Mouse (Mus musculus) thymus, adult 2 months (tissue): Measurements from ENCODE around the gene Cnih3. TPM values are rescaled to one million over a fixed set of nuclear protein-coding genes. Genes with fewer than 3 reads are reported as not detected.

Experiments used
- DNase-seq: peaks from one replicate; pipeline ENCODE4 v3.0.0; 2021
- H3K27ac ChIP-seq: fragments of 200-500 bp; 2 replicates; pipeline ENCODE4 v1.5.1; 2012; ENCODE audit warnings: low read length, control low read depth; ENCODE audit not compliant: control insufficient read depth, insufficient read depth
- H3K27me3 ChIP-seq: fragments of 200-500 bp; 2 replicates; pipeline ENCODE4 v1.6.1; 2012; ENCODE audit warnings: mild to moderate bottlenecking, low read length, moderate library complexity, mixed read lengths; ENCODE audit not compliant: control insufficient read depth, insufficient read depth
- H3K36me3 ChIP-seq: fragments of 200-500 bp; 2 replicates; pipeline ENCODE4 v1.6.1; 2012; ENCODE audit warnings: mild to moderate bottlenecking, low read length, moderate library complexity; ENCODE audit not compliant: control insufficient read depth, insufficient read depth
- H3K4me1 ChIP-seq: fragments of 200-500 bp; replicated peaks from 2 replicates; pipeline ENCODE4 v1.6.1; 2012; ENCODE audit warnings: low read length; ENCODE audit not compliant: control insufficient read depth, insufficient read depth
- H3K4me3 ChIP-seq: fragments of 200-500 bp; 2 replicates; pipeline ENCODE4 v1.5.1; 2012; ENCODE audit warnings: mild to moderate bottlenecking, low read length, control low read depth, moderate library complexity; ENCODE audit not compliant: control insufficient read depth, insufficient read depth
- CTCF ChIP-seq: fragments of 200-500 bp; IDR thresholded peaks from 2 replicates; pipeline ENCODE4 v1.5.1; 2012; ENCODE audit warnings: mild to moderate bottlenecking, control low read depth, low read length, moderate library complexity, borderline replicate concordance; ENCODE audit not compliant: control insufficient read depth, poor library complexity, insufficient read depth; ENCODE audit errors: extremely low read depth
- POLR2A ChIP-seq: fragments of 200-500 bp; IDR thresholded peaks from 2 replicates; pipeline ENCODE4 v1.6.1; 2012; ENCODE audit warnings: mild to moderate bottlenecking, low read length, control low read depth, moderate library complexity; ENCODE audit not compliant: control insufficient read depth, poor library complexity, insufficient read depth; ENCODE audit errors: extremely low read depth
- WGBS: fragments of 180-500 bp; shearing (Covaris S2); methylation state at CpG from one replicate; pipeline ENCODE4 v1.1.7; 2018; 5-methylcytosine and 5-hydroxymethylcytosine counted together
- polyA plus RNA-seq: library from polyadenylated mRNA; depleted of rRNA; stranded (reverse); fragments of >200 nt; gene quantifications from 2 replicates; pipeline ENCODE4 v1.2.3, GENCODE M21; 2012

The Cnih3 gene
- polyA plus RNA-seq, 1 experiment: not detected

DNA sequence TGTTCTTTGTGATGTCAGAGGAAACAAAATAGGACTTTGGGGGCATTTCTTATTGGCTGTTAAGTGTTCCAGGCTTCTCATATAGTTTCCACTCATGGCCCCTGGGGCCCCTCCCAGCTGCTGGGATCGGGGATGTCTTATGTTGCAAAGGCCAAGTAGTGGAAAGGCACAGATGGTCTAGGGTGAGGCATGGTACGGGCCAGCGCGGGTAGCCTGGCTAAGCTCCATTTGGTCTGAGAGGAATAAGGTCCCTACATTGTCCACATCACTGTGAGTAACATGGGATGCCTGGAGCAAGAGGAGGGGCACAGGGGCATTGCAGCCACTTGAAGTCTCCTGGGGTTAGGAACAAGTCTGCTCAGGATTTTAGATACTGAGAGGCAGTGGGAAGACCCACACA, 95.1 kb downstream of the Cnih3 start:
- H3K36me3 ChIP-seq: no peaks in the 10 kb centered on the region
- no peak overlapping the region for H3K27ac ChIP-seq
- no peak for DNase-seq
- H3K4me1 ChIP-seq: 0 out of 2 replicates have a peak, but pooled peaks cover 2% of the 10 kb centered on the region
- H3K27me3 ChIP-seq: no peaks in the 10 kb centered on the region
- TF ChIP-seq CTCF (no peak), POLR2A (no peak)
- WGBS: 83% methylated on average over 4 of the region's 4 CpGs
- H3K4me3 ChIP-seq: no peak overlapping the region

DNA sequence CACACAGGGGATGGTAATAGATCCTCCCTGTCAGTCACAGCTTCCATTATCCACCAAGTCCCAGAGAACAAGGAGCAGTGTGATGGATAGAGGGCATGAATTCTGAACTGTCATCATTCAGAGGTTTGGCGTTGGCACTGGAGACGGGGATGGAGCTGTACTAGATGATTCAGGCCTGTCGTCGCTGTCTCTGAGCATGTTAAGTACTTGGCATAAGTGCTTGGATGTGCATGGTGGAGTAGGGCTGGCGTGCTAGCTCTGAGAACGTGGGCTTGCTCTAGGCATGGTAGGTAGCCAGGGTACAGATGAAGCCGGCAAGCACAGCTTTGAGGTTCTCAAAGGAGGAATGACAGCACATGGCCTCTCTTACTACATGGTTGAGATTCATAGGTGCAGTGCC, 95.6 kb downstream of the Cnih3 start:
- 0 out of 2 replicates have a peak, but pooled peaks cover 2% of the 10 kb centered on the region for H3K4me1 ChIP-seq
- H3K36me3 ChIP-seq: no peaks in the 10 kb centered on the region
- DNase-seq: no peak
- TF ChIP-seq POLR2A (no peak), CTCF (no peak)
- H3K27ac ChIP-seq: no peak overlapping the region
- 96% methylated on average over 7 of the region's 7 CpGs for WGBS
- H3K4me3 ChIP-seq: no peak overlapping the region
- no peaks in the 10 kb centered on the region for H3K27me3 ChIP-seq

DNA sequence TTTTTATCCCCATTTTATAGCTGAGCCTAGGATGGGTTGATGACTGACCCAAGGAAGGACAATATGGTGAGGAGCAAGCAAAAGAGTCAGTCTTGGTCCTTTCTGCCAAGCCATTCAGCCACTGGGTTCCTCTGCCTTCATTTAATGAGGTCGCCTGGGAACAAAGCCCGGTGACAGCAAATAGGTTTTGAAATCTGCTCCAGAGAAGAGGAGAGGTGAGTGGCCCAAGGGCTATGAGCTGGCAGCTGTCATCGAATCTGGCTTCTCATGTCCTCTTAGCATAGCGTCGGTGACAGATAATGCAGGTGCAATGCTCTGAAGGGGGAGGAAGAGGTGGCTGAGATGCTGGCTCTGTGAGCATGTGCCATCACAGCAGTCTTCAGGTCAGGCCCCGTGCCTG, 100.7 kb downstream of the Cnih3 start:
- 90% methylated on average over 6 of the region's 6 CpGs for WGBS
- Histone ChIP-seq H3K4me3 (no peak overlapping the region), H3K4me1 (no peaks in the 10 kb centered on the region), H3K27me3 (no peaks in the 10 kb centered on the region), H3K27ac (no peak overlapping the region), H3K36me3 (no peaks in the 10 kb centered on the region)
- TF ChIP-seq POLR2A: no peak
- TF ChIP-seq CTCF: no peak
- DNase-seq: no peak

DNA sequence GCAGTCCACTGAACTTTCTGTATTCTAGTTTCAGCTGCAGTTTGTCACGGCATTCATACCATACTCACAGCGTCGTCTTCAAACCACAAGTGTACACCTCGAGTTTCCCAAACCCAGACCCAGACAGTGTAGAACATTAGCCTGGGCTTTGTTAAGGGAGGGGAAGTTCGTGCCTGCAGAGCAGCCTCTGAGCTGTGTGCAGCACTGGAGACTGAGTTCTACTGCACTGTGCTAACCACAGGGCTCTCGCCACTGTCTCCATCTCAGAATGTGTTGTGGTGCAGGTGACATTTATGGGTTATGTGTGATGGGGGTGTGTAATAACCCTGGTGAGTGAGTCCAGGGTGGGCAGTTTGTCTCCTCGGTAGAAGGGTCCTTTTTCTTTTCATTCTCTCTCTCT, 104.5 kb downstream of the Cnih3 start:
- Histone ChIP-seq H3K36me3 (no peaks in the 10 kb centered on the region), H3K4me3 (no peak overlapping the region), H3K27ac (no peak overlapping the region), H3K27me3 (no peaks in the 10 kb centered on the region), H3K4me1 (no peaks in the 10 kb centered on the region)
- no peak for DNase-seq
- WGBS: 22% methylated on average over 7 of the region's 7 CpGs
- TF ChIP-seq CTCF: no peak
- no peak for TF ChIP-seq POLR2A

DNA sequence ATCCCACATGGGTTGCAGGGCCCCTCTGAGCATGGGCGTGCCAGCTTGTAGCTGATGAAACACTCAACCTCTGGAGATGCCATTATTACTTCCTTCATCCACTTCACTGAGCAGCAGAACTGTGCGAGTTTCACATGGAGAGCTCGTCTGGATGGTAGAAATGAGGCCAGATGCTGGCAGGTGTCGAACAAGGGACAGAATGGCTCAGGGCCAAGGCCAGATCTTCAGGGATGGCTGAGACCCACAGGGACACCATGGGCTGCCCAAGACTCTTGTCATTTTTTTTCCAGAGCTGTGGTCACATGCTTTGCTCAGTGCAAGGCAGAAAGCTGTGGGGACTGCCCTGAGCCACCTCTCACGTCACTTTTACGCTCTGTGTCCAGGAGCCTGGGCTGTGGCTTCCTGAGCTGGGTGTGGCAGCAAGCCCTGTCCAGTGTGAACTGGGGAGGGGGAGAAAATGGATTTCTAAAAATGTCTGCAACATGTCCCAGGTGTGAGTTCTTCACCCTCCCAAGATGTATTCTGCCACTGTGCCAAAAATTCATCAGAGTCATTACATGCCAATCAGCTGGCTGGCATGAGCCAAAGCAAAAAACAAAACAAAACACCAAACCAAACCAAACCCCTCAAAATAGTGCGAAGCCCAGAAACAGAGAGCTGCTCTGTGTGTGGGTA, 107.1 kb downstream of the Cnih3 start:
- no peaks in the 10 kb centered on the region for H3K4me1 ChIP-seq
- no peaks in the 10 kb centered on the region for H3K36me3 ChIP-seq
- no peak overlapping the region for H3K27ac ChIP-seq
- no peak for TF ChIP-seq POLR2A
- no peak for TF ChIP-seq CTCF
- 89% methylated on average over 7 of the region's 7 CpGs for WGBS
- H3K27me3 ChIP-seq: no peaks in the 10 kb centered on the region
- no peak overlapping the region for H3K4me3 ChIP-seq
- no peak for DNase-seq

DNA sequence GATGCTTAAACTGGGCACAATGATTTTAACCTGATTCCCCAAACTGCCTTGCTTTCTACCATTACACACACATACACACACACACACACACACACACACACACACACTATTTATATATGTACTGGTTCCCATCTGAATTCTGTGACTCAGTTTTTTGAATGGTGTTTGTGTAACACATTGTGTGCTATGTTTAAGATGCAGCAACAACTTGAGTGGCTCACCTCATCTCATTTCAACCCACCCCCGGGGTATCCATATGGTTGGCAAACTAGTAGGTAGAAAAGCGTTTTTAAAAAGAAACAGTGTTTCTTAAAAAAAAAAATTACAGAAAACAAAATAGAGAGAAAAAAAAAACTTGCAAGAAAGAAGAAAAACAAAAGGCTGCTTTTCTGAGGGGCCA, 107.9 kb downstream of the Cnih3 start:
- DNase-seq: no peak
- TF ChIP-seq CTCF: no peak
- no peak for TF ChIP-seq POLR2A
- Histone ChIP-seq H3K4me1 (no peaks in the 10 kb centered on the region), H3K36me3 (no peaks in the 10 kb centered on the region), H3K27me3 (no peaks in the 10 kb centered on the region), H3K4me3 (no peak overlapping the region), H3K27ac (no peak overlapping the region)
- WGBS: 85% methylated on average over 2 of the region's 2 CpGs

DNA sequence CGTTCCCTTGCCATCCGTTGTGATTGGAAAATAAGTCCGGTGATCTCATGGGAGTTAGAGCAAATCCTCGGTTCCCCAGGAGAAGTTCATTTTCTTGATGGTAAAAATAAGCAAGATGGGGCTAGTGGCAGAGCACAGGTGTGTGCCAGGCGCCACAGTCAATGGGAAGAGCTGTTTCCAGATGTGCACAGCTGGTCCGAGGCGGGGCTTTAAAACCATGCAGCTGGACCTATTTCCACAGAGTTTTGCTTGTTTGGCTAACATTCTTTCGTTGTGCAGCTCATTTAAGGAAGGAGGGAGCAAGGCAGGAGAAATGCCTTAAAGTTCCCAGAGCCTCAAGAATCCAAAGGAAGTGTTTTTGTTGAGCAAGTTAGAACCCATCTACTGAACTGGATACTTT, 109.1 kb downstream of the Cnih3 start:
- DNase-seq: no peak
- H3K4me1 ChIP-seq: no peaks in the 10 kb centered on the region
- 89% methylated on average over 8 of the region's 8 CpGs for WGBS
- H3K36me3 ChIP-seq: no peaks in the 10 kb centered on the region
- no peak for TF ChIP-seq POLR2A
- no peak for TF ChIP-seq CTCF
- no peak overlapping the region for H3K27ac ChIP-seq
- H3K4me3 ChIP-seq: no peak overlapping the region
- H3K27me3 ChIP-seq: no peaks in the 10 kb centered on the region
